Mouse (Mus musculus): ENCODE data around the gene Ankrd11. TPM values are rescaled to one million over a fixed set of nuclear protein-coding genes. Genes with fewer than 3 reads are reported as not detected.

The Ankrd11 gene
- polyA plus RNA-seq, 1 experiment from 2014 or later, result 59.6 TPM

DNA sequence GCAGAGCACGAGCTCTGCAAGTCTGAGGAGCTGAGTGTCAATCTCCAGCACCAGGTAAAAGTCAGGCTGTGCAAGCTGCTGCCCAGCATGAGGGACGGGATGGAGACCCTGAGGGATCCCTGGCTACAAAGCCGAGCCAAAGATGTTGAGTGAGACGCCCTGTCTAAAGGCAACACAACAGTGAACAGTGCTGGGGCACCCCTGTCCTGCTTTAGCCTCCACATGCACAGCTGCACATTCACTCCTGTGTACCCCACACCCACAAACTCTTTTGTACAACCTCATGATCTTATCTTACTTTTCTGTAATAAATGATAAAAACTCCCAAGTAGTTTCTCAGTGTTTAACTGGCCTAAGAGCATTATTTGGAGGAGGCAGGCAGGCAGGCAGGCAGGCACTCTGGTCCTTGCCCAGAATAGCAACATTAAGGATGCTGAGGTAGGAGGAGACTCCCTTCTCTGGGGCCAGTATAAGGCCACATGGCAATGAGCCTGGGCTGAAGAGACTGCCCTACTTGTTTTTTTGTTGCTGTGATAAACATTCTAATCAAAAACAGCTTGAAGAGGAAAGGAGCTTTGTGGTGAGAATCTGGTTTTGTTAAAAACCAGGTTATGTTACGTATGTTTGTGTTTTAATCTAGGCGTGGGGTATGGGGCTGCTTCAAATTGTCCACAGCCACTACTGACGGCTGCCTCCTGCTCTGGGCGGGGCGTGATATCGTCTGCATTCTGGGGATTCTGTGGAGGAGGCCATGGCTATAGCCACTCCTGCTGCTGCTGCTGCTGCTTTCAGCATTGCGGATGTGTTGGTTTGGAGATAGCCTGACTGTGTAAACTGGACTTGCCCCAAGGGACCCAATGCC, 124.3 kb downstream of the Ankrd11 start:
- peak; percentile 42; the same call in 1 of the 2 replicates for ATAC-seq (ENCODE audit: borderline replicate concordance, extremely low read depth, low FRiP score, low TSS enrichment)
- Histone ChIP-seq H3K4me2 (no peak overlapping the region), H3K4me3 (no peak overlapping the region), H3K9me3 (no peaks in the 10 kb centered on the region), H3K27me3 (no peaks in the 10 kb centered on the region), H3K36me3 (peaks cover 14% of the 10 kb centered on the region), H3K4me1 (peaks cover 18% of the 10 kb centered on the region), H3K9ac (no peak overlapping the region), H3K27ac (0 out of 2 replicates have a peak overlapping the region, but pooled peaks have one; percentile 25)
- 50% methylated on average over 11 of the region's 11 CpGs for WGBS

GRCm38 (mm10) chr8:122916766-122917165, 125.3 kb downstream of the Ankrd11 start:
- peaks cover 14% of the 10 kb centered on the region for H3K36me3 ChIP-seq

DNA sequence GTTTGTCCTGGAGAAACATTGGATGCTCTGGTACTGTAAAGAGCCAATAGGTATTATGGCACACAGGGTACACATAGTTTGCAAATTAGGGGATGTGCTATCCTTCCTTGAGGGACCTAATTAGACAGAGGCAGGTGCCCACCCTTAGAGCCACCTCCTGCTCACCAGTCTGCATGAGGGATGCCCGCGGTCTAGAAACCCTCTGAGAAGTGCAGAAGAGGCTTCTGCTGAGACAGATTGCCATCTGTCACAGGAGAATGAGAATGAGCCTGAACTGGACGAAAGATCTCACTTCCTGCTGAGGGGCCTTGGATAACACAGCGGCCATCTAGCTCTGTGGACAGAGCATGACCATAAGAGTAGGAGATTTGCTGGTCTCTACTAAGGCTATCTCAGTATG, 129.2 kb downstream of the Ankrd11 start:
- Histone ChIP-seq H3K4me2 (no peak overlapping the region), H3K4me1 (peaks cover 7% of the 10 kb centered on the region), H3K4me3 (no peak overlapping the region), H3K36me3 (peaks cover 22% of the 10 kb centered on the region), H3K27ac (no peak overlapping the region), H3K9ac (no peak overlapping the region), H3K27me3 (no peaks in the 10 kb centered on the region), H3K9me3 (no peaks in the 10 kb centered on the region)
- no peak for ATAC-seq (ENCODE audit: borderline replicate concordance, extremely low read depth, low FRiP score, low TSS enrichment)
- WGBS, result 85% methylated on average over 4 of the region's 4 CpGs

More at GRCm38 (mm10) chr8:122916766-122917165, 125.3 kb downstream of the Ankrd11 start:
- no peaks in the 10 kb centered on the region for H3K9me3 ChIP-seq
- no peak overlapping the region for H3K27ac ChIP-seq
- WGBS, result 63% methylated on average over 3 of the region's 3 CpGs
- H3K4me3 ChIP-seq, result no peak overlapping the region
- H3K4me1 ChIP-seq, result peaks cover 18% of the 10 kb centered on the region
- no peak overlapping the region for H3K4me2 ChIP-seq
- ATAC-seq (ENCODE audit: borderline replicate concordance, extremely low read depth, low FRiP score, low TSS enrichment), result no peak
- no peak overlapping the region for H3K9ac ChIP-seq
- H3K27me3 ChIP-seq, result no peaks in the 10 kb centered on the region

- Histone ChIP-seq H3K36me3 (peaks cover 28% of the 10 kb centered on the region), H3K27me3 (no peaks in the 10 kb centered on the region), H3K4me2 (no peak overlapping the region), H3K9me3 (no peaks in the 10 kb centered on the region), H3K4me1 (peaks cover under 1% of the 10 kb centered on the region; the same call in 1 of the 2 replicates), H3K9ac (no peak overlapping the region), H3K27ac (no peak overlapping the region), H3K4me3 (no peak overlapping the region)
- WGBS, result 78% methylated on average over 3 of the region's 3 CpGs
- no peak for ATAC-seq (ENCODE audit: borderline replicate concordance, extremely low read depth, low FRiP score, low TSS enrichment)
Measured at GRCm38 (mm10) chr8:122912150-122912549, 129.9 kb downstream of the Ankrd11 start.

GRCm38 (mm10) chr8:122906463-122907021, 135.5 kb downstream of the Ankrd11 start:
- Histone ChIP-seq H3K4me2 (no peak overlapping the region), H3K9me3 (no peaks in the 10 kb centered on the region), H3K9ac (no peak overlapping the region), H3K27me3 (no peaks in the 10 kb centered on the region), H3K36me3 (peaks cover 14% of the 10 kb centered on the region), H3K27ac (no peak overlapping the region), H3K4me1 (peaks cover 9% of the 10 kb centered on the region), H3K4me3 (no peak overlapping the region)
- ATAC-seq (ENCODE audit: borderline replicate concordance, extremely low read depth, low FRiP score, low TSS enrichment), result peak; percentile 69
- WGBS, result 19% methylated on average over 6 of the region's 6 CpGs

DNA sequence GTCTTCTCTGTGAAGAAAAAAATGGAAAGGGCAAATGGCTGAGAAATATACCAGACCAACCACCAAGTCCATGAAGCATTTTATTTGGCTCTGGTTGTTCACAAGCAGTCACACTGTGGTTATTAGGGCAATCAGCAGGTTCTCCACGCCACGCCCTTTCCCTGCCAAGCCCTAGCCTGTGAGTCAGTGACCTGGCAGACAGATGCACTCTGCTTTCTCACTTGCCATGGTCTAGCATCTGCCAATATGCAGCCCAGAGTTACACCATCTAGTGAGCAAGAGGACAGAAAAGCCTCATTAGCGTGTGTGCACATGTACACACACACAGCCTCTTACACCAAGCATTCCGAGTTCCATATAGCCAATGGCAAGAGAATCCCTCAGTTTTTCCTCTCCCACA, 136.7 kb downstream of the Ankrd11 start:
- Histone ChIP-seq H3K4me3 (no peak overlapping the region), H3K9ac (no peak overlapping the region), H3K27ac (no peak overlapping the region), H3K9me3 (no peaks in the 10 kb centered on the region), H3K4me1 (peaks cover 9% of the 10 kb centered on the region), H3K4me2 (no peak overlapping the region), H3K27me3 (no peaks in the 10 kb centered on the region), H3K36me3 (peaks cover 14% of the 10 kb centered on the region)
- ATAC-seq (ENCODE audit: borderline replicate concordance, extremely low read depth, low FRiP score, low TSS enrichment), result no peak
- WGBS, result 94% methylated on average over 4 of the region's 4 CpGs

GRCm38 (mm10) chr8:122904496-122904895, 137.6 kb downstream of the Ankrd11 start:
- H3K27me3 ChIP-seq, result no peaks in the 10 kb centered on the region
- ATAC-seq (ENCODE audit: borderline replicate concordance, extremely low read depth, low FRiP score, low TSS enrichment), result no peak

GRCm38 (mm10) chr8:122903002-122903401, 139.1 kb downstream of the Ankrd11 start:
- H3K27me3 ChIP-seq, result no peaks in the 10 kb centered on the region
- peaks cover 23% of the 10 kb centered on the region for H3K36me3 ChIP-seq
- H3K4me2 ChIP-seq, result no peak overlapping the region
- no peak overlapping the region for H3K4me3 ChIP-seq
- WGBS, result 77% methylated on average over 5 of the region's 5 CpGs
- no peak for ATAC-seq (ENCODE audit: borderline replicate concordance, extremely low read depth, low FRiP score, low TSS enrichment)
- H3K4me1 ChIP-seq, result peaks cover 9% of the 10 kb centered on the region
- no peak overlapping the region for H3K9ac ChIP-seq
- no peaks in the 10 kb centered on the region for H3K9me3 ChIP-seq
- H3K27ac ChIP-seq, result no peak overlapping the region

More at GRCm38 (mm10) chr8:122904496-122904895, 137.6 kb downstream of the Ankrd11 start:
- WGBS, result 94% methylated on average over 11 of the region's 11 CpGs
- Histone ChIP-seq H3K4me3 (no peak overlapping the region), H3K36me3 (peaks cover 20% of the 10 kb centered on the region), H3K27ac (no peak overlapping the region), H3K4me1 (peaks cover 9% of the 10 kb centered on the region), H3K4me2 (no peak overlapping the region), H3K9me3 (no peaks in the 10 kb centered on the region), H3K9ac (no peak overlapping the region)

DNA sequence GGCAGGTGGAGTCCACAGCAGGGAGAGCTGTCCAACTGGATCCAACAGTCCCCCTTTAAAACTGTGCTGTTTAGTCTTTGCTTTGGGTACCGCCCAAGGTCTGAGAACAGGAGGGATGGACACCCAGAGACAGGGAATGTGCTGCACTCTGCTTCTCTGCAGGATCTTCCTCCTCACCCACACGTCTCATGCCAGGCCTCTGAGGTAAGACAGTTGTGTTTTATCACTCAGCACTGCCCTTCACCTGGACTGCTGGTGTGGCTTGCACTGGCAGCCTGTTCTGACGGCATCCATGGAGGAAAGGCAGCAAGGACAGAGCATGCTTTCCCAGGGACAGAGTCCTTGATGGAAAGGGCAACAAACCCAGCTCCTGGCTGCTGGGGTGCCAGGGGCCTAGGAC, 139.5 kb downstream of the Ankrd11 start:
- Histone ChIP-seq H3K4me2 (no peak overlapping the region), H3K4me3 (no peak overlapping the region), H3K9ac (no peak overlapping the region), H3K9me3 (no peaks in the 10 kb centered on the region), H3K27ac (no peak overlapping the region), H3K36me3 (peaks cover 23% of the 10 kb centered on the region), H3K4me1 (peaks cover 9% of the 10 kb centered on the region), H3K27me3 (no peaks in the 10 kb centered on the region)
- no peak for ATAC-seq (ENCODE audit: borderline replicate concordance, extremely low read depth, low FRiP score, low TSS enrichment)
- WGBS, result 71% methylated on average over 3 of the region's 3 CpGs

DNA sequence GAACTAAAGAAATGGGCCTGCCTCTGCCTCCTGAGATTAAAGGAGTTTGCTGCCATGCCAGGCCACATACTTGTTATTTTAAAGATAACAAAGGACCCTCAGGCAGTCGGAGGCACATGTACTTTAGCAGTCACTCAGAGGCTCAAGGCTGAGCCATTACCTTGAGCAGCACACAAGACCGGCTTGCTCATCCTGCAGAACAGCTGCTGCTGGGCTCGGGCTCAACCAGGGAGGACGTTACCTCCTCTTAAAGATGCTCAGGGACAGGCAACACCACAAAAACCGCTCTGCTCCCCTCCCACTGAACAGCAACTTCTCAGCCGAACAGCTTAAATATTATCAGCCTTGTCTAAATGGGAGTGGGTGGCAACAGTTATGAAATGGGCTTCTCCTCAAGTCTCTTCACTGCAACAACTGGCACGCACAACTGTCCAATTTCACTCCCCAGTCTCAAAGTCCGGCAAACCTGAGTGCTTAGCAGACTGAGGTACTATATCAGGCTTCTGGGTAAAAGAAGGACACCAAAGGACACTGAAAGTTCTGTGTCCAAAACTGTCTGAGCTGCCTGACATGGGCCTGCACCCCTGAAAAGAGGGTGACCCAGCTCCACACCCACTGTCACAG, 140.1 kb downstream of the Ankrd11 start:
- 83% methylated on average over 8 of the region's 8 CpGs for WGBS
- Histone ChIP-seq H3K27me3 (no peaks in the 10 kb centered on the region), H3K27ac (no peak overlapping the region)

GRCm38 (mm10) chr8:122901476-122901875, 140.6 kb downstream of the Ankrd11 start:
- H3K9ac ChIP-seq, result no peak overlapping the region
- no peak for ATAC-seq (ENCODE audit: borderline replicate concordance, extremely low read depth, low FRiP score, low TSS enrichment)
- no peak overlapping the region for H3K4me2 ChIP-seq
- no peaks in the 10 kb centered on the region for H3K27me3 ChIP-seq
- H3K27ac ChIP-seq, result no peak overlapping the region
- peaks cover 32% of the 10 kb centered on the region for H3K36me3 ChIP-seq
- H3K9me3 ChIP-seq, result no peaks in the 10 kb centered on the region
- H3K4me3 ChIP-seq, result no peak overlapping the region
- H3K4me1 ChIP-seq, result peaks cover 5% of the 10 kb centered on the region
- 78% methylated on average over 7 of the region's 7 CpGs for WGBS

More for the DNA sequence above, 140.1 kb downstream of the Ankrd11 start:
- Histone ChIP-seq H3K4me3 (no peak overlapping the region), H3K9ac (no peak overlapping the region), H3K36me3 (peaks cover 26% of the 10 kb centered on the region), H3K9me3 (no peaks in the 10 kb centered on the region), H3K4me1 (peaks cover 9% of the 10 kb centered on the region), H3K4me2 (no peak overlapping the region)
- ATAC-seq (ENCODE audit: borderline replicate concordance, extremely low read depth, low FRiP score, low TSS enrichment), result no peak

DNA sequence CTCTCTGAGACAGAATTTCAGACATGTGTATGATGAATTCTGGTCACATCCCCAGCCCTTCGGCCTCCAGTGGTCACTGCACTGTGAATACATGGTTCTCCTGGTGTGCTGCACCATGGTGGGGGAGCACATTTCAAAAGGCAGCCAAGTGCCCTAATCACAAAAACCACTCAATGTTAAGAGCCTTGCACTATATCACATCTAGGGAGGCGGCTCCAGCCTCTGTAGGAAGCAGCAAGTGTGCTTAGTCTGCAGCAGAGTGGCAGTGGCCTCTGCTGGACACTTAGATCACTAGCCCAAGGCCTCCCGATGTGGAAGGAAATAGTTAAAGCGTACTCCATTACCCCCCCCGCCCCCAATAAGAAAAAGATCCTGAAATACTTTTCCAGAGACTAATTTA, 143.0 kb downstream of the Ankrd11 start:
- Histone ChIP-seq H3K4me1 (no peaks in the 10 kb centered on the region), H3K4me2 (no peak overlapping the region), H3K9ac (no peak overlapping the region), H3K27ac (no peak overlapping the region), H3K4me3 (no peak overlapping the region), H3K9me3 (no peaks in the 10 kb centered on the region), H3K36me3 (peaks cover 56% of the 10 kb centered on the region), H3K27me3 (no peaks in the 10 kb centered on the region)
- no peak for ATAC-seq (ENCODE audit: borderline replicate concordance, extremely low read depth, low FRiP score, low TSS enrichment)
- 67% methylated on average over 5 of the region's 5 CpGs for WGBS

All from lung, embryonic 15.5 days (tissue).